Mouse (Mus musculus): Measurements from ENCODE around the gene Olfr1506. TPM values are rescaled to one million over a fixed set of nuclear protein-coding genes. Genes with fewer than 3 reads are reported as not detected.

Gene Olfr1506
- not detected for polyA plus RNA-seq (2015; fragmentation: Illumina TruSeq; extraction: RNeasy Lipid Tissue Mini Kit (QIAGEN cat#74804); ENCODE audit: insufficient read depth, low replicate concordance)

DNA sequence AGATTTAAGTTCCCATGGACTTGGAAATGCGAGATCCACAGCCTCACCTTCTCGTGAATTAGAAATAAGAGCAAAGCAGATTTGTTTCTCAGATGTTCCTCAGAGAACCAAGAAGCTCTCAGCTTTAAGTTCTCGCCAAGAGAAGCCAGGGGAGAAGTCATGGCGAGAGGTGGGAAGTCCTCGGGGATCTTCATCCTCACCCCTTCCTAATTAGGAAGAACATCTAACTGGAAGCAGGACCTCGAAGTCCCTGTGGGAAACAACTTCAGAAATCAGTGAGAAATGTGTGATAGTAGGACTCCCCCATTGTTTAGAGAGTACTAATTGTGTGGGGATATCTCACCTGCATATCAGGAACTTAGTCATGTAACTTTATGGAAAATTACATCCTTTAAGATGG, at the start of gene Olfr1506:
Olfr1506 (minus strand) TSS at position 101 of the 400 bp plus-strand sequence.

DNA sequence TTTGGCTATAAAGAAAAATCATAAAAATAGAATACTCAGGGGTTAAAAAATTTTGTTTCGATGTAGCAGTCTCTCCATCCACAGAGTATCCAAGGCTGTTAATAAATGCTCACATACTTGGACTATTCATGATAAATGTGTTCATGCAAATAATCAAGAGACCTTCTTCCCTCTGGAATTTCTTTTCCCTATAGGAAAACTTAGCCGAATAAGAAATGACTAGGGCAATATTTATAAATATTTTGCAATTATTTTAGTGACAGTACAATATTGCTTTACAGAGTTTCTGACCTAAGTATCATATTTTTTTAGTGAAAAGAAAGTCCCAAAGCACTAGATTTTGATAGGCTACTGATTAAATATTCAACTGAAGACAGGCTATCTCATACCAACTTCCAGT, 46.6 kb upstream of the Olfr1506 start, which contains the start of gene Olfr1271:
Olfr1271 (minus strand) TSS at position 101 of the 400 bp plus-strand sequence.

DNA sequence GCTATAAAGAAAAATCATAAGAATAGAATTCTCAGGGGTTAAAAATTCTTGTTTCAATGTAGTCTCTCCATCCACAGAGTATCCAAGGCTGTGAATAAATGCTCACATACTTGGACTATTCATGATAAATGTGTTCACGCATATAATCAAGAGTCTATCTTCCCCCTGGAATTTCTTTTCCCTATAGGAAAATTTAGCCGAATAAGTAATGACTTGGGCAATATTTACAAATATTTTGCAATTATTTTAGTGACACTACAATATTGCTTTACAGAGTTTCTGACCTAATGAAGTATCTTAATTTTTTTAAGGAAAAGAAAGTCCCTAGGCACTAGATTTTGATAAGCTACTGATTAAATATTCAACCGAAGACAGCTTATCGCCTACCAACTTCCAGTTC, 33.2 kb upstream of the Olfr1506 start, which contains the start of gene Olfr142:
Olfr142 (minus strand) TSS at position 101 of the 400 bp plus-strand sequence.

Other genes with a start within 250 kb of the Olfr1506 start
- not detected for gene Olfr1261, start 233.3 kb downstream of the Olfr1506 start, polyA plus RNA-seq (2015; fragmentation: Illumina TruSeq; extraction: RNeasy Lipid Tissue Mini Kit (QIAGEN cat#74804); ENCODE audit: insufficient read depth, low replicate concordance)
- gene Olfr1262, start 224.3 kb downstream of the Olfr1506 start, polyA plus RNA-seq (2015; fragmentation: Illumina TruSeq; extraction: RNeasy Lipid Tissue Mini Kit (QIAGEN cat#74804); ENCODE audit: insufficient read depth, low replicate concordance): not detected
- gene Olfr1263, start 212.4 kb downstream of the Olfr1506 start, polyA plus RNA-seq (2015; fragmentation: Illumina TruSeq; extraction: RNeasy Lipid Tissue Mini Kit (QIAGEN cat#74804); ENCODE audit: insufficient read depth, low replicate concordance): not detected
- not detected for gene Olfr1264, start 198.9 kb downstream of the Olfr1506 start, polyA plus RNA-seq (2015; fragmentation: Illumina TruSeq; extraction: RNeasy Lipid Tissue Mini Kit (QIAGEN cat#74804); ENCODE audit: insufficient read depth, low replicate concordance)
- gene Olfr1265, start 189.2 kb downstream of the Olfr1506 start, polyA plus RNA-seq (2015; fragmentation: Illumina TruSeq; extraction: RNeasy Lipid Tissue Mini Kit (QIAGEN cat#74804); ENCODE audit: insufficient read depth, low replicate concordance): not detected
- gene Olfr140, start 160.9 kb downstream of the Olfr1506 start, polyA plus RNA-seq (2015; fragmentation: Illumina TruSeq; extraction: RNeasy Lipid Tissue Mini Kit (QIAGEN cat#74804); ENCODE audit: insufficient read depth, low replicate concordance): not detected
- not detected for gene Olfr1269, start 103.1 kb downstream of the Olfr1506 start, polyA plus RNA-seq (2015; fragmentation: Illumina TruSeq; extraction: RNeasy Lipid Tissue Mini Kit (QIAGEN cat#74804); ENCODE audit: insufficient read depth, low replicate concordance)
- gene Olfr32, start 82.2 kb downstream of the Olfr1506 start, polyA plus RNA-seq (2015; fragmentation: Illumina TruSeq; extraction: RNeasy Lipid Tissue Mini Kit (QIAGEN cat#74804); ENCODE audit: insufficient read depth, low replicate concordance): not detected
- gene Olfr1270, start 71.4 kb downstream of the Olfr1506 start, polyA plus RNA-seq (2015; fragmentation: Illumina TruSeq; extraction: RNeasy Lipid Tissue Mini Kit (QIAGEN cat#74804); ENCODE audit: insufficient read depth, low replicate concordance): not detected
- not detected for gene Olfr142, start 33.1 kb upstream of the Olfr1506 start, polyA plus RNA-seq (2015; fragmentation: Illumina TruSeq; extraction: RNeasy Lipid Tissue Mini Kit (QIAGEN cat#74804); ENCODE audit: insufficient read depth, low replicate concordance)
- gene Olfr1271, start 46.5 kb upstream of the Olfr1506 start, polyA plus RNA-seq (2015; fragmentation: Illumina TruSeq; extraction: RNeasy Lipid Tissue Mini Kit (QIAGEN cat#74804); ENCODE audit: insufficient read depth, low replicate concordance): not detected
- not detected for gene Olfr1272, start 68.3 kb upstream of the Olfr1506 start, polyA plus RNA-seq (2015; fragmentation: Illumina TruSeq; extraction: RNeasy Lipid Tissue Mini Kit (QIAGEN cat#74804); ENCODE audit: insufficient read depth, low replicate concordance)
- not detected for gene Gm13769, start 97.7 kb upstream of the Olfr1506 start, polyA plus RNA-seq (2015; fragmentation: Illumina TruSeq; extraction: RNeasy Lipid Tissue Mini Kit (QIAGEN cat#74804); ENCODE audit: insufficient read depth, low replicate concordance)
- not detected for gene Olfr1274-ps, start 174.2 kb upstream of the Olfr1506 start, polyA plus RNA-seq (2015; fragmentation: Illumina TruSeq; extraction: RNeasy Lipid Tissue Mini Kit (QIAGEN cat#74804); ENCODE audit: insufficient read depth, low replicate concordance)

All from spleen, adult 10 weeks (tissue).